Mouse (Mus musculus): ENCODE measurements around the gene Rab40c.
A peak's percentile ranks its signal among the peaks of the same experiment; 100 is the strongest.
"Not testable (repeated sequence)": the region's sequence is repeated elsewhere in the genome, so short reads cannot be mapped to it uniquely, and the experiment has no call there.

Gene Rab40c

GRCm38 (mm10) chr17:25873405-25874147, 46.0 kb downstream of the Rab40c start:
- no peak for DNase-seq

- no peak for DNase-seq
Measured at GRCm38 (mm10) chr17:25872676-25873075, 46.9 kb downstream of the Rab40c start.

GRCm38 (mm10) chr17:25871566-25871965, 48.0 kb downstream of the Rab40c start:
- not testable (repeated sequence) for DNase-seq

GRCm38 (mm10) chr17:25869954-25870353, 49.6 kb downstream of the Rab40c start:
- no peak for DNase-seq

GRCm38 (mm10) chr17:25869498-25869897, 50.0 kb downstream of the Rab40c start:
- no peak for DNase-seq

- peak; percentile 83 for DNase-seq
Measured at GRCm38 (mm10) chr17:25868601-25869191, 50.8 kb downstream of the Rab40c start, which contains the start of gene Mcrip2. Mcrip2 (minus strand) TSS chr17:25868764.

- DNase-seq: no peak
Measured at GRCm38 (mm10) chr17:25867836-25868600, 51.5 kb downstream of the Rab40c start.

GRCm38 (mm10) chr17:25867509-25867835, 52.1 kb downstream of the Rab40c start:
- no peak for DNase-seq

GRCm38 (mm10) chr17:25866172-25866571, 53.4 kb downstream of the Rab40c start:
- no peak for DNase-seq

GRCm38 (mm10) chr17:25865288-25865687, 54.2 kb downstream of the Rab40c start:
- DNase-seq: no peak

- no peak for DNase-seq
Measured at GRCm38 (mm10) chr17:25864311-25864710, 55.2 kb downstream of the Rab40c start.

- no peak for DNase-seq
Measured at GRCm38 (mm10) chr17:25863681-25864080, 55.8 kb downstream of the Rab40c start.

- DNase-seq: no peak
Measured at GRCm38 (mm10) chr17:25861704-25862612, 57.6 kb downstream of the Rab40c start.

- DNase-seq: peak; percentile 95
Measured at GRCm38 (mm10) chr17:25860832-25861703, 58.5 kb downstream of the Rab40c start, which contains the start of gene Wdr90. Wdr90 (minus strand) TSS chr17:25861501.

GRCm38 (mm10) chr17:25860229-25860628, 59.3 kb downstream of the Rab40c start:
- no peak for DNase-seq

GRCm38 (mm10) chr17:25844396-25844901, 75.1 kb downstream of the Rab40c start, which contains the start of gene Rhot2:
Rhot2 (minus strand) TSS chr17:25844851.
- DNase-seq: peak; percentile 94

- DNase-seq: no peak
Measured at GRCm38 (mm10) chr17:25843636-25844395, 75.7 kb downstream of the Rab40c start.

GRCm38 (mm10) chr17:25843122-25843521, 76.4 kb downstream of the Rab40c start:
- no peak for DNase-seq

- no peak for DNase-seq
Measured at GRCm38 (mm10) chr17:25842509-25842908, 77.0 kb downstream of the Rab40c start.

- DNase-seq: no peak
Measured at GRCm38 (mm10) chr17:25841117-25841880, 78.2 kb downstream of the Rab40c start, which contains the start of gene Gm20683. Gm20683 (minus strand) TSS chr17:25841763.

Data from right cerebral cortex, postnatal 25 days (tissue).